Mouse (Mus musculus) myocyte (in vitro differentiated cells): Measurements from ENCODE around the gene Olfr497. TPM values are rescaled to one million over a fixed set of nuclear protein-coding genes. Genes with fewer than 3 reads are reported as not detected.

Source experiments
- H3K27me3 ChIP-seq: one replicate; pipeline ENCODE4 v1.6.1; 2011; ENCODE audit not compliant: control insufficient read depth, insufficient read depth, insufficient read length
- H3K36me3 ChIP-seq: one replicate; pipeline ENCODE4 v1.6.1; 2011; ENCODE audit not compliant: control insufficient read depth, insufficient read depth
- H3K4me2 ChIP-seq: one replicate; pipeline ENCODE4 v1.6.1; 2011; ENCODE audit warnings: low read depth, control low read depth
- H3K4me3 ChIP-seq: one replicate; pipeline ENCODE4 v1.5.1; 2011; ENCODE audit warnings: mild to moderate bottlenecking, control low read depth, moderate library complexity
- H3K79me2 ChIP-seq: one replicate; pipeline ENCODE4 v1.6.1; 2011; ENCODE audit not compliant: control insufficient read depth, insufficient read depth
- H3ac ChIP-seq: one replicate; pipeline ENCODE4 v1.6.1; 2011; ENCODE audit not compliant: control insufficient read depth, insufficient read length
- CEBPB ChIP-seq: IDR thresholded peaks from 2 replicates; pipeline ENCODE4 v1.6.1; 2011; ENCODE audit warnings: mild to moderate bottlenecking, moderate library complexity; ENCODE audit not compliant: poor library complexity, insufficient read depth, severe bottlenecking
- E2F4 ChIP-seq: IDR thresholded peaks from one replicate; pipeline ENCODE4 v1.6.1; 2011; ENCODE audit warnings: mild to moderate bottlenecking, control low read depth, moderate library complexity; ENCODE audit not compliant: insufficient read depth
- MAX ChIP-seq: IDR thresholded peaks from one replicate; pipeline ENCODE4 v1.6.1; 2011; ENCODE audit warnings: low read depth, mild to moderate bottlenecking, control low read depth
- MYOD1 ChIP-seq, 3 experiments: IDR thresholded peaks; one replicate each; pipeline ENCODE4 v1.6.1; 2011; ENCODE audit warnings: control low read depth in 2 of 3, low read depth in 2 of 3, mild to moderate bottlenecking in 2 of 3, moderate library complexity in 1 of 3; ENCODE audit not compliant: insufficient read length in 2 of 3, control insufficient read depth in 1 of 3
- MYOG ChIP-seq, 3 experiments: IDR thresholded peaks; one replicate each; pipeline ENCODE4 v1.6.1; 2011; ENCODE audit warnings: control low read depth in 2 of 3, low read depth in 2 of 3, mild to moderate bottlenecking in 2 of 3; ENCODE audit not compliant: insufficient read length in 2 of 3, control insufficient read depth in 1 of 3, insufficient read depth in 1 of 3
- POLR2A ChIP-seq: IDR thresholded peaks from one replicate; pipeline ENCODE4 v1.6.1; 2011; ENCODE audit warnings: low read depth, mild to moderate bottlenecking, control low read depth, moderate library complexity; ENCODE audit not compliant: insufficient read length
- POLR2AphosphoS2 ChIP-seq: IDR thresholded peaks from one replicate; pipeline ENCODE4 v1.6.1; 2011; ENCODE audit warnings: low read depth, control low read depth; ENCODE audit not compliant: insufficient read length
- REST ChIP-seq: IDR thresholded peaks from one replicate; pipeline ENCODE4 v1.6.1; 2011; ENCODE audit warnings: mild to moderate bottlenecking, control low read depth, moderate library complexity; ENCODE audit not compliant: insufficient read depth, insufficient read length
- SRF ChIP-seq: IDR thresholded peaks from one replicate; pipeline ENCODE4 v1.6.1; 2011; ENCODE audit warnings: low read depth; ENCODE audit not compliant: control insufficient read depth, insufficient read length
- TCF12 ChIP-seq: IDR thresholded peaks from one replicate; pipeline ENCODE4 v1.6.1; 2011; ENCODE audit warnings: mild to moderate bottlenecking, control low read depth; ENCODE audit not compliant: poor library complexity, insufficient read depth, severe bottlenecking
- TCF3 ChIP-seq: IDR thresholded peaks from one replicate; pipeline ENCODE4 v1.6.1; 2011; ENCODE audit warnings: low read depth, control low read depth; ENCODE audit not compliant: insufficient read length
- USF1 ChIP-seq: IDR thresholded peaks from one replicate; pipeline ENCODE4 v1.6.1; 2011; ENCODE audit warnings: low read depth, mild to moderate bottlenecking, control low read depth, moderate library complexity
- polyA plus RNA-seq: library from polyadenylated mRNA; unstranded; fragments of >200 nt; fragmentation: generic; extraction: Trizol; gene quantifications from one replicate; pipeline ENCODE4 v1.2.1, GENCODE M21; 2012; ENCODE audit warnings: missing spikeins

Olfr497 gene
- polyA plus RNA-seq: not detected

DNA sequence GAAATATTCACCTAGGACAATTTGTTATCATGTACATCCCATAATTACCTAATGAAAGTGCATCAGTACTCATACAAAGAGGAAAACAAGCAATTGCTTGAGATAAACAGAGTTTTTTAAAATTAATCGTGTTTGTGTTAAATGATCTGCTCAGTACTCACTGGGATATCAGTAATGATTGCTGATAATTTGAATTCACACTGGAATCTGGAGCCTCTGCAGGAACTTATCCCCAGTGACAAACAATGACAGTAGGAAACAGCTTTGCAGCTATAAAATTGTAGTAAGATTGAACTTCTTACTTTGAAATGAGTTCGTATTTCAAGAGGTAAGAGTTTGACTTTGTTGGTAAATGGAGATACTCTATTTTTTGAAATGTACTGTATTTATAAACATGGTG lies at the start of gene Olfr497:
Olfr497 (plus strand) TSS at position 301 of the 400 bp plus-strand sequence.
- H3K27me3 ChIP-seq: no peaks in the 10 kb centered on the region
- no peak within 1 kb of the TSS for H3K4me3 ChIP-seq
- H3K79me2 ChIP-seq: no peaks in the 10 kb centered on the region
- no peaks in the 10 kb centered on the region for H3K36me3 ChIP-seq
- TF ChIP-seq POLR2A: no peak
- no peak for TF ChIP-seq TCF3
- no peak for TF ChIP-seq MAX
- no peak for TF ChIP-seq REST
- TF ChIP-seq SRF: no peak
- TF ChIP-seq MYOG (IDR thresholded peaks at IDR 0.05; ENCODE audit: control insufficient read depth in 1 of 3, insufficient read depth in 1 of 3, insufficient read length in 2 of 3, low read depth in 2 of 3): no peak
- TF ChIP-seq TCF12: no peak
- no peak for TF ChIP-seq POLR2AphosphoS2
- no peak for TF ChIP-seq MYOD1 (IDR thresholded peaks at IDR 0.05; ENCODE audit: control insufficient read depth in 1 of 3, insufficient read length in 2 of 3, low read depth in 2 of 3)
- no peak for TF ChIP-seq CEBPB
- no peak for TF ChIP-seq E2F4
- TF ChIP-seq USF1: no peak
- H3K4me2 ChIP-seq: no peak within 1 kb of the TSS
- no peak within 1 kb of the TSS for H3ac ChIP-seq

DNA sequence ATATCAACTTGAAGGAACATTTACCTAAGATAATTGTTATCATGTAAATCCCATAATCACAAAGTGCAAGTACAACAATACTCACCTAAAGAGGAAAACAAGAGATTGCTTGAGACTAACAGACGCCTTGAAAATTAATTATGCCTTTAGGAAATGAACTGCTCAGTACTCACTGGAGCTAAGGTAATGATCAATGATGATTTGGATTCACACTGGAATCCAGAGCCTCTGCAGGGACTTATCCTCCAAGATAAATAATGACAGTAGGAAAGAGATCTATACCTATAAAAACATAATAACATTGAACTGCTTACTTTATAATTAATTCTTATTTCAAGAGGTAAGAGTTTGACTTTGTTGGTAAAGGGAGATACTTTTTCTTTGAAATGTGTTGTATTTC lies 27.4 kb upstream of the Olfr497 start, which contains the start of gene Olfr495:
Olfr495 (plus strand) TSS at position 301 of the 400 bp plus-strand sequence.
- H3ac ChIP-seq: no peak within 1 kb of the TSS
- H3K4me3 ChIP-seq: no peak within 1 kb of the TSS
- no peaks in the 10 kb centered on the region for H3K27me3 ChIP-seq
- no peak for TF ChIP-seq TCF3
- no peak for TF ChIP-seq MYOD1 (IDR thresholded peaks at IDR 0.05; ENCODE audit: control insufficient read depth in 1 of 3, insufficient read length in 2 of 3, low read depth in 2 of 3)
- no peak for TF ChIP-seq TCF12
- no peak for TF ChIP-seq MYOG (IDR thresholded peaks at IDR 0.05; ENCODE audit: control insufficient read depth in 1 of 3, insufficient read depth in 1 of 3, insufficient read length in 2 of 3, low read depth in 2 of 3)
- TF ChIP-seq REST: no peak
- no peak for TF ChIP-seq SRF
- TF ChIP-seq USF1: no peak
- no peak for TF ChIP-seq POLR2A
- TF ChIP-seq CEBPB: no peak
- no peak for TF ChIP-seq POLR2AphosphoS2
- no peak for TF ChIP-seq MAX
- TF ChIP-seq E2F4: no peak
- no peak within 1 kb of the TSS for H3K4me2 ChIP-seq
- H3K79me2 ChIP-seq: no peaks in the 10 kb centered on the region
- H3K36me3 ChIP-seq: no peaks in the 10 kb centered on the region

DNA sequence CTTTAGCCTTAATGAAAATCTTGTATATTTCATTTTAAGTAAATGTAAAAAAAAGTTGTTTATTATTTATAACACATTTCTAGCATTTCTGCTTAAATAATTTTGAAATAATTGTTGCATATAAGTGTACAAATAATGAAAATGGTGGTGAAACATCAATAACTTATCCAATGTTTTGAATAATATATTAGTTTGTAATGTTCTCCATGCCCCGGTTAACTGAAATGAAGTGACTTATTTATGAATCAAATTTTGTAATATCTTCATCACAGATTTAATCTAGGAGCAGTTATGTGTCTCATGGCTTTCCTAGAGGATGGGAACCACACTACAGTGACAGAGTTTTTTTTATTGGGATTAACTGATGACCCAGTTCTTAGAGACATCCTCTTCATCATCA lies 44.8 kb downstream of the Olfr497 start, which contains the start of gene Olfr498:
Olfr498 (plus strand) TSS at position 301 of the 400 bp plus-strand sequence.
- Histone ChIP-seq H3K4me3 (no peak within 1 kb of the TSS), H3ac (no peak within 1 kb of the TSS), H3K4me2 (no peak within 1 kb of the TSS), H3K79me2 (no peaks in the 10 kb centered on the region), H3K27me3 (no peaks in the 10 kb centered on the region), H3K36me3 (no peaks in the 10 kb centered on the region)
- TF ChIP-seq TCF3 (no peak), USF1 (no peak), CEBPB (no peak), MYOG (IDR thresholded peaks at IDR 0.05; ENCODE audit: control insufficient read depth in 1 of 3, insufficient read depth in 1 of 3, insufficient read length in 2 of 3, low read depth in 2 of 3) (no peak)

Other genes with a start within 250 kb of the Olfr497 start
- gene Olfr486, start 247.7 kb upstream of the Olfr497 start, polyA plus RNA-seq: not detected
- not detected for gene Olfr487, start 205.8 kb upstream of the Olfr497 start, polyA plus RNA-seq
- gene Olfr488, start 162.1 kb upstream of the Olfr497 start, polyA plus RNA-seq: not detected
- not detected for gene Olfr490, start 131.5 kb upstream of the Olfr497 start, polyA plus RNA-seq
- gene Olfr491, start 107.0 kb upstream of the Olfr497 start, polyA plus RNA-seq: not detected
- not detected for gene Olfr492, start 96.7 kb upstream of the Olfr497 start, polyA plus RNA-seq
- not detected for gene Olfr493, start 73.4 kb upstream of the Olfr497 start, polyA plus RNA-seq
- not detected for gene Olfr494, start 55.1 kb upstream of the Olfr497 start, polyA plus RNA-seq
- gene Olfr495, start 27.3 kb upstream of the Olfr497 start, polyA plus RNA-seq: not detected
- not detected for gene Olfr498, start 44.9 kb downstream of the Olfr497 start, polyA plus RNA-seq
- gene Olfr502, start 104.6 kb downstream of the Olfr497 start, polyA plus RNA-seq: not detected
- not detected for gene Olfr503, start 124.1 kb downstream of the Olfr497 start, polyA plus RNA-seq
- gene Olfr504, start 145.4 kb downstream of the Olfr497 start, polyA plus RNA-seq: not detected
- gene Olfr506, start 190.4 kb downstream of the Olfr497 start, polyA plus RNA-seq: not detected
- gene Olfr507, start 201.4 kb downstream of the Olfr497 start, polyA plus RNA-seq: not detected
- gene Olfr508, start 209.6 kb downstream of the Olfr497 start, polyA plus RNA-seq: not detected
- gene Olfr509, start 231.5 kb downstream of the Olfr497 start, polyA plus RNA-seq: not detected
- gene Olfr510, start 246.0 kb downstream of the Olfr497 start, polyA plus RNA-seq: not detected